Mouse (Mus musculus) retina, postnatal 7 days (tissue): Measurements from ENCODE around the gene Kcnab1.

ENCODE experiments used
- DNase-seq: peaks from one replicate; pipeline ENCODE4 v3.0.0-alpha.2; 2012; ENCODE audit warnings: low read depth, low spot score

Gene Kcnab1

DNA sequence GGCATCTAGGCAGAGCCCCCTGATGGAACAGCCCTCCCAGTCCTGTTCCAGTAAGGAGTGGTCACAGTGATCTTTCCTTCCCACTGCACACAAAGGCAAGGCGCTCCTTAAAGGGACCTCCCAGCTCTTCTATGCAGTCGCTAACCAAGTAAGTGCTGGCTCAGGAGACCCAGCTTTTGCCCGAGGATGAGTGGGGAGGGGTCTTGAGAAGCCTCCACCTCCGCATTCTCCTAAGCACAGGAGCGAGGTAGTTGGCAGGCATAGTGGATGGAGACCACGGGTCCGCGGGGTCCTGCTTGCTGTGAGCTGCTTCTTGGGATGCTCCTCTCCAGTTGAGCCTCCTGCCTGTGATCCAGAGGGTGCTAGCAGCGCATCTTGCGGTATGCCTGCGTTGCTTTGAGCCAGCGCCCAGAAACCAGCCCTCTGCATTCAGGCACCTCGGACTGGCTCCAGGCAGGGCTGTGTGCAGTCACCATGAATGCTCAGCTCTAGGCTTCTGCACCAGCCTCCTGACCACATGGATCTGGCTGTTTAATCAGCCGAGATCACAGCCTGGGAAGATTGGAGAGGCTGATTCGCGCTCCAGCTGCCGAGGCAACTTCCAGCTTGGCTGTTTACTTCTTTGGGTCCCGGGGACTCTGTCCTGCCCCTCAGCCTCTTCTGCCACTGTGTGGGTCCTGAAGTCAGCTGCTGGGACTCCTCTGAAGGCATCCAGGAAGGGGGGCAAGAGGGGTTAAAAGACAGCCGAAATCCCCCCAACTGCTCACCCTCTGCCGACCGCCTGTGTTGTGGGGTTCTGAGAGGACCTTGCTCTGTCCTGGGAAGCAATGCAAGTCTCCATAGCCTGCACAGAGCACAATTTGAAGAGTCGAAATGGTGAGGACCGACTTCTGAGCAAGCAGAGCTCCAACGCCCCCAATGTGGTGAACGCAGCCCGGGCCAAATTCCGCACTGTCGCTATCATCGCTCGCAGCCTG is at the start of gene Kcnab1:
TSS of gene Kcnab1 (plus strand) at position 440 of the 977 bp plus-strand sequence.
- peak; percentile 23 for DNase-seq

DNA sequence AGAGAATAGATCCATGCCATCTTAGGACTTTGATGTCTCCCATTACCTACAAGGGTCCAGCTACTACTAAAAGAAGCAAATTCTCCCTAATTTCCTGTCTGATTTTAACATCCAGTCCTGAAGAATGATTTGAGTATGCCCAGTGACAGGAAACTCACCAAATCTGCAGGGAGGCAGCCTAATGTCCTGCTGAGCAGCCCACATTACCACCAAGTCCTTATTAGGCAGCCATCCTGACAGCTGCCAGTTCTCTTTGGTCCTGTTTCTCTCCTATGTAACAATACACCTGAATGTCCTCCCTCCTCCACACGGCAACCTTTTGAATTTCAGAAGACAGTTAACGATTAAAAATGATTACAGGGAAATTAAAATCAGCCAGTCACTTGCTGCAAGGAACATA is 20.9 kb upstream of the Kcnab1 start:
- DNase-seq: no peak

DNA sequence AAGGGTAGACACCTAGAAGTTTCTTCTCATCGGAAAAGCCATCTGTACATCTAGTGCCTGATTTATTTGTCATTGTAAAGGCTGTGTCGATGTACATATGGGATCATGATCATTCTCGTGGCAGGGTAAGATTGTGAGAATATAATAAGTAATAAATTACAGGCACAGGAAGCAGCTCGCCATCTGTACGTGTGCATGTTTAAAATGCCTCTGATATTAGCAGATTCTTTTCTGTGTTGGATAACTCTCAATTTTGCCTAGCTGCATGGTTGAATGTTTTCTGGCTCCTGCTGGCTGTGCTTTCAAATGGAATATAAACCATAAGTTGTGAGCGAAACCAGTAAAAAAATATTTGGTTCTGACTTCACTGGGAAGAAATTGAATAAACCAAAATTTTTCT is 5.1 kb upstream of the Kcnab1 start:
- DNase-seq: no peak

- DNase-seq: no peak
These were observed 1.0 kb downstream of the Kcnab1 start for GRCm38 (mm10) chr3:65110190-65110589.

DNA sequence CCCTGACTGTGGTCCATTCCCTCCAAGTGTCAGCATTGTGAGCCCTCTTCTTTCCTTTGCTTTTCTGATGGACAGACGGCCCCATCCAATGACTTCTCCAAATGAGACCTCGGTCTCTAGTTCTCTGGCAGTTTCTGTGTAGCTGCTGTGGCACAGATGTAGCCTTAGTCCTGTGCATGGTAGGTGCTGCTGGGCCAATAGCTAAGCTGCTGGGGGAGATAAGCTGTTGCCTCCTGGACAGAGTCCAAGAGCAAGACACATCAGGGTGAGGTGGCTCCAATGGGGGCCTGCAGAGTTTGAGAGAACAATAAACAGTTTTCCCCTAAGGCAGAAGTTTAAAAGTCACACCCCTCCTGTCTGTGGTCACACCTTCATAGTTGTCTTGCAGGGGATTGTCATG is 2.0 kb downstream of the Kcnab1 start:
- no peak for DNase-seq

- no peak for DNase-seq
These were observed 6.0 kb downstream of the Kcnab1 start for GRCm38 (mm10) chr3:65115164-65115563.

DNA sequence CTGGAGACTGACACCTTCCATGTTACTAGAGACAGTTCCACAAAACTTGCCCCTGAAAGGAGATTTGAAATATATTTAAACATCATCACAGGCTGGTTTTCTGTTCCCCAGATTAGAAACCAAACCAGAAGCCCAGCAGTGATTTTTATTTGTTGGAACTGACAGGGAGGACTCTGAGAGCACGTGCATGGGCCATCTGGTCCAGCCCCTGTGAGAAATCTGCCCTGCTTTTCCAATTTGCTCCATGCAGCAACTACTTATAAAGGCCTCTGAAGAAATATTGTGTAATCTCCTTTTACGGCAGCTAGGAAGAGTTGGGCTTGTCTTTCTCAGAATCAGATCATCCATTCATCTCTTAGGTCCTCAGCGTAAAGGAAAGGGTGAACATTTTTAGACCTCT is 7.8 kb downstream of the Kcnab1 start:
- DNase-seq: no peak

- no peak for DNase-seq
These were observed 8.2 kb downstream of the Kcnab1 start for GRCm38 (mm10) chr3:65117365-65117764.

DNA sequence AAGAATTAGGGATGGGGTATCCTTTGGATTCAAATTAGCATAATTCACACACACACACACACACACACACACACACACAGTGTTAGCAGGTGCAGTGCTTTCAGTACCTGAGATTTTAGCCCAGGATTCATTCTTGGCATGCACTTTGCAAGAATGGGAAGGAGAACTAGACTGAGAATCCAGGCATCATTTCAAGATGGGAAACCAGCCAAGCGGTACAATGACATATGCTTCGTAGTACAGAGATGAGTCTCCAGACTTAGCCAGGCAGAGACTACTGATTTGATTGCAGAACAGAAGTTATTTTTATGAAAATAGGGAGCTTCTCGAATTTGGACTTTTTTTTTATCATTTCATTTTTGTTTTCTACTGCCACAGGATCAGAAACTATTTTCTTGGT is 15.8 kb downstream of the Kcnab1 start:
- DNase-seq: no peak

DNA sequence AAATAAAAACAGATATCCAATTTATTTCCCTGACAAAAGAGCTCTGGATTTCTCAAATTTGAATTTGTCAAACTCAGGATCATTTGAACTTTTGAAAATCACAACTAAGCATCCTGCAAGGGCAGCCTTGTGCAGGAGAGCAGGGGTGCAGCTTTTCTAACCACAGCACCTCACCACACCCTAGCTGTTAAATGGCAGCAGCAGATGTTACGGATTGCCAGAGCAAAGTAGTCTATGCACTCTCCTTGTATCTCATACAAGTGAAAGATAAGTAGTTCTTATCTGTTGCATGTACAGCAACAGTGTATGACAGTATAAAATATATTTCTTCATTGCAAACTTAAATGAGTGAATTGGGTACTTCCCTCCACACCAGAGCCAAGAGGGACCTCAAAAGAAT is 20.4 kb downstream of the Kcnab1 start:
- no peak for DNase-seq

DNA sequence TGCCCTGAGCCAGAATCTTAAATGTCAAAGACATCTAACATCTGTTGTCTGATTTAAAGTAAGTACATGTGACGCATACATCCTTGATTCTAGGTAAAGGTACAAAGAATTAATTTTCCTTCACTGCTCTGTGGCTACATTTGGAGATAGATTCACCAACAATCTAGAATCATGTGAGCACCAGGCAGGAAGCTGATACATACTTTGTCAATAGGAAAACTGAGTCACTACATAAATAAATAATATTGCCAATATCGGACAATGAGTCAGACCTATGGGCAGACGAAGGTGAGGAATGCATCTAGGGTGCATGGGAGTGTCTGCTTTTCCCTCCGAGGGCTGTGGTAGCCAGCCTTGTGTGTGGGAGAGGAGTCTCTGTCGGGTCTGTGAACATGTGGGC is 25.7 kb downstream of the Kcnab1 start:
- no peak for DNase-seq

GRCm38 (mm10) chr3:65136897-65137296 is 27.7 kb downstream of the Kcnab1 start:
- DNase-seq: no peak

DNA sequence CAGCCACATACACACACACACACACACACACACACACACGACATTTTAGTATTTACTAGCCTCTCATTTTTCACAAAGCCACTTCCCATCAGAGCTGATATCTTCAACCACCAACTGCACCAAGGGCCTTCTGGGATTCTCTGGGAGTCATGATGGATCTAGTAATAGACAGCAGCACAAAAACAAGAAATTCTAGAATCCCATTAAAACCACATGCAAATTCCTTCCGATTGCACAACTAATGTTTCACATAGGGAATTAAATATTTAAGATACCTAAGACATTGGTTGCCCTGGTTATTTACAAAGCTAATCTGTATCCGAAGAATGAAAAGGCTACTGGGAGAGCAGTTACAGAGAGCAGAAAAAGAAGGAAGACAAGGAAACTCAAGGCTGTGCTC is 29.6 kb downstream of the Kcnab1 start:
- no peak for DNase-seq

DNA sequence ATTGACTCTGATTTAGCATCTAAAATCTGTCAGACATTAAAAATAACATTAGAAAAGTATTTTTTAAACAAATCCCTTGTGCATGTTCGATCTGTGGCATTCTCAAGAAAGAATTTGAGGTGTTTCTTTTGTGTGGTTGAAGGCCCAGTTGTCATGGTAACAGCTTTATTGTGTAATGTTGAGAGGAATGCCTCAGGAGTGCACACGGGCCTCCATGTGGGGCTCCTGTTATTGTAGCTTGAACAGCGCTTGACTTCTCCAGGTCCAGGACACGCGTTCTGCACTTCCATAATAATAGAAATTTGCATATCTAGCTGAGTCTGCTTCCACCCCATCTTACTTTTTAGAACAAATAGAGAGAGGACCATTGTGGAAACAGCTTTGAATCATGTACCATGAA is 36.0 kb downstream of the Kcnab1 start:
- no peak for DNase-seq

- no peak for DNase-seq
These were observed 42.6 kb downstream of the Kcnab1 start for GRCm38 (mm10) chr3:65151808-65152207.

GRCm38 (mm10) chr3:65172964-65173363 is 63.8 kb downstream of the Kcnab1 start:
- no peak for DNase-seq

GRCm38 (mm10) chr3:65174564-65174963 is 65.4 kb downstream of the Kcnab1 start:
- no peak for DNase-seq

DNA sequence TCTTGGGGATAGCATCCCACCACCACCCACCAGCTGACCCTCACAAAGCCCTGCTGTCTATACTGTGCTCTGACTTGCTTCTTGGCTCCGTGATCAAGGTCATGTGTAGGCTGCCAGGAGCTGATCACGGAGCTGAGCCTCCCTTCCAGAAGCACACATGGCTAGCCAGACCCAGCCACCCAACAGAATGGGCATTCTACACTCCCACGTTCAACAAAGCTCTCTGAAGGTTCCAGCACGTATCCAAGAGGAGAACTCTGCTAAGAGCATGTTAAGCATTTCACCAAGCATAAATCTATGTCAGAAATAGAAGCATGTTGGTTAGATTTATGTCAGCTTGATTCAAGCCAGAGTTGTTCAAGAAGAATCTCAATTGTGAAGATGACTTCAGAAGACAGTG is 66.6 kb downstream of the Kcnab1 start:
- DNase-seq: no peak

- DNase-seq: no peak
These were observed 67.7 kb downstream of the Kcnab1 start for GRCm38 (mm10) chr3:65176846-65177245.

DNA sequence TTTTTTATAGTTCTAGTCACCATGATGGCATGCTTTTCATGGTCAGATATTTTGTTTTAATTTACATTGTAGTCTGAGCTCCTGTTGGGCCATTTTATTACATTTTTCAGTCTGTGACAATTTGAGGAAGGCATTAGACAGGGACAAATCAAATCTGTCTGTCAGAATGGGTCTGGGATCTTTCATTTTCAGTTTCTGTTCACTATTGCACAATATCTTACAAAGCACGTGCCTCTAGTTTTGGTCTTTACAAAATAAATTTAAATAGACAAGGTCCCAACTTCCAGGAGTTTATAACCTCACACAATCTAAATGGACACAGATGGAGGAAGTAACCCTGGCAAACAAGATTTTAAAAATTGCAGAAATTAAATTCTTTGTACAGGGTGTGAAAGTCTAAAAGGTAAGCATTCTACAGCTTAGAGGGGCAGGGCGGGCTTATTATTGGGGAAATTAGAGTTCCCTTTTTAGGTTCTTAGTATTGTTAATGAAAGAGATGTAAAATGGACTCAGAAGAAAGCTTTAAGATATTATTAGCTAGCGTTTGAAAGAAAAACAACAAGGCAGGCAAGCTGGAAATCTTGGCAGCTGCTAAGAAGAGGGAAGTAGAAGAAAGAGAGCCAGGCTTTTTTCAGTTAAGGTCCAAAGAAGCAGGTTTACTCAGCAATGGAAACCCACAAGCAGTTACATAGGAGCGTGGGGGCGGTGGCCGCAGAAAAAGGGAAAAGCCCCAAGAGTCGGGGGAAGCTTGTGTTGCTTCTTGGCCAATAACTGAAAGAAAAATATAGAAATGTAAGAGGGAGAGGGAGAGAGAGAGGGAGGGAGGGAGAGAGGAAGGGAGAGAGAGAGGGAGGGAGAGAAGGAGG is 78.9 kb downstream of the Kcnab1 start:
- DNase-seq: no peak

DNA sequence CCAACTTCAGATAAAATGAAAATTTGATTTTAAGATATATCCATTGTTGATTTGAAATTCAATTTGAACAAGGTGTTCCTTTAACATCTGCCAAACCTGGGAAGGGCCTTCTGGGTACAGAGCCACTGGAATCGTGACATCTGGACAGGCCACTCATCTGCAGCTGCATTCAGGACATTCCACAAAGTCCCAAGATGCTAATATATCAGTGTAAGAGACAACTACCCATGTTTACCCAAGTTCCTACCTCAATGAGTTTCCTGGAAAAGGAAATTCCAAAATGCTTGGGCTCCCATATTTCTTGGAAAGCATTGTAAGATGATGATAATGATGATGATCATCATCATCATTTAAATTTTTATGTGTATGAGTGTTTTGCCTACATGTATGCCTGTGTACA is 91.4 kb downstream of the Kcnab1 start:
- DNase-seq: no peak

DNA sequence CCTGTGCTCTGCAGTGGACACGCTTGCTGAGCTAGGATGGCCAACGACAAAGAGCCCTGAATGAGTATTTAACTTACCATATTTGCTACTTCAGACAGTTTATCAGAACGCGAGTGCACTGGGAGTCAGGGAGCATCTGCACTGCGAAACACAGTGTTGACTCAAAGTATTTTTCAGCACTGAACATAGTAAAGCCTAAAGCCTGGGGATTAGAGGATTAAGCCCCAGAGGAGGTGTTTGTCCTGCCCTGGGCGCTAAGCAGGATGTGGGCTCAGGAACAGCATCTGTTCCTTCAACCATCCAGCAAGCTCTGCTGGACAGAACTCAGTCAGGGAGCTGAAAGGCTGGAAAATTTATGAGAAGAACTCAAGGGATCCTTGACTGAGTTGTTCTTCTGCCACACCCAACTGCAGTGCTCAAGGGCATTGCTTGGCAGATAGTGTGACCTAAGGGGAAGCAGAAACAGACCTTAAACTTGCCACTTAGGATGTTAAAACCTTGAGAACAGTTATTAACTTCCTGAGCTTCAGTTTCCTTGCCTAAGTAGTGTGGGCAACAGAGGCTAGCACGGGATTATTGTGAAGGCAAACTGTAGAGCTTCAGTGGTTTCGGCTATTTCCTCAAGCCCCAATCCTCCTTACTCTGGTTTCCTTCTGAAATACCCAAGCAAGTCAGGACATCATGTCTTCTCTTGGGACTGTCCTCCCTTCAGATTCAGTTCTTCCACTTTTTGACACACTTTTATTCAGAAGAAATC is 94.4 kb downstream of the Kcnab1 start:
- peak; percentile 73 for DNase-seq
